Mouse (Mus musculus): ENCODE results near the gene Dnaaf3.
A peak's percentile ranks its signal among the peaks of the same experiment; 100 is the strongest.

Gene Dnaaf3

GRCm38 (mm10) chr7:4521231-4522003 lies 10.8 kb downstream of the Dnaaf3 start:
- DNase-seq (ENCODE audit: low spot score): no peak

GRCm38 (mm10) chr7:4518487-4518886 lies 13.8 kb downstream of the Dnaaf3 start:
- DNase-seq (ENCODE audit: low spot score): no peak

GRCm38 (mm10) chr7:4516332-4517050 lies 15.8 kb downstream of the Dnaaf3 start, which contains the start of gene Tnnt1:
Gene Tnnt1 (minus strand): TSS chr7:4516382.
- DNase-seq (ENCODE audit: low spot score): peak; percentile 57

GRCm38 (mm10) chr7:4515853-4516252 lies 16.4 kb downstream of the Dnaaf3 start:
- DNase-seq (ENCODE audit: low spot score): no peak

- DNase-seq (ENCODE audit: low spot score): peak; percentile 46
Measured at GRCm38 (mm10) chr7:4513829-4514712, 18.2 kb downstream of the Dnaaf3 start.

- DNase-seq (ENCODE audit: low spot score): no peak
Measured at GRCm38 (mm10) chr7:4513236-4513635, 19.0 kb downstream of the Dnaaf3 start.

DNA sequence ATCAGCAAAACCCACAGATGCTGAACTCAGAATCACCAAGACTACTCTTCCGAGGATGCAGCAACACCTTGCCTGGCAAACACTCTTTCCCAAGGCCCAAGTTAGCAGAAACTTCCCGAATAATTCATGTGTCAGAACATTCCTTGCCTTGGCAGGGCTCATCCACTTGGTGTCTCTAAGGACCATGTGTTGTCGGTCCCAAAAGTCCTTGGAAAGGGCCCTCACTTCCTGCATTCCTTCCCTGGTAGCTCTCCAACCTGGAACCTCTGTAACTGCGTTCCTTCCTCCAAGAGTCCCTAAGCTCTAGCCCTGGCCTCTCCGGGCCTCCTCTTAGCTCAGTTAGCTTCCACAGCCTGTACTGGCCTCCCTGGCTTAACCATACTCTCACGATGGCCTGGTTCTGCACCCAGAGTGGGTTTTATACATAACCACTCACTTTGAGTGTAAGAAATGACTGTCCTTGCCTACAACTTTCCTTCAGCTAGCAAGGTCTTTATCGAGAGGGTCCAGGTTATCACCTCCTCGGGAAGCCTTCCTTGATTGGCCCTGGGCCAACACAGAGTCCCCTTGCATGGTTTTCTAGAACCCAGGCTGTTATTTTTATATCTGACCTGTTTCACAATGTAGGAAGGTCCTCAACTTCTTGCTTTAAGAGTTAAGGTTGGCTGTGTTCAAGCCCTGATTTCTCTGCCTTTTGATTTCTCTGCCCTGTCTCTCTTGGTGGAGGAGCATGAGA lies 20.6 kb downstream of the Dnaaf3 start:
- DNase-seq (ENCODE audit: low spot score): no peak

- DNase-seq (ENCODE audit: low spot score): no peak
Measured at GRCm38 (mm10) chr7:4509863-4510608, 22.2 kb downstream of the Dnaaf3 start.

DNA sequence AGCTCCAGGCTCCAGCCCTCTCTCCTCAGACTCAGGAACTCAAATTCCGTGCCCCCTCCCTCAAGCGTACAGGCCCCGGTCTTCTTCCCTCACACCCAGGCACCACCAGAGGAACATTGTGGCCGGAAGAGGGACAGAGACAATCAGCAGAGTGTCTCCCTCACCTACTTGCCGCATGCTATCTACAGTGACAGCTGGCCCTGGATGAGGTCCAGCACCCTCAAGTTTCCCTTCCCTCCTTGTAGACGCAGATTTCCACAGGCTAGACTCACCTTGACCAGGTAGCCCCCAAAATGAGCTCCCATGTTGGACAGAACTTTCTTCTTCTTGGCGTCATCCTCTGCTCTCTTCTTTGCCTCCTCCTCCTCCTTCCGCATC lies 23.5 kb downstream of the Dnaaf3 start:
- no peak for DNase-seq (ENCODE audit: low spot score)

DNA sequence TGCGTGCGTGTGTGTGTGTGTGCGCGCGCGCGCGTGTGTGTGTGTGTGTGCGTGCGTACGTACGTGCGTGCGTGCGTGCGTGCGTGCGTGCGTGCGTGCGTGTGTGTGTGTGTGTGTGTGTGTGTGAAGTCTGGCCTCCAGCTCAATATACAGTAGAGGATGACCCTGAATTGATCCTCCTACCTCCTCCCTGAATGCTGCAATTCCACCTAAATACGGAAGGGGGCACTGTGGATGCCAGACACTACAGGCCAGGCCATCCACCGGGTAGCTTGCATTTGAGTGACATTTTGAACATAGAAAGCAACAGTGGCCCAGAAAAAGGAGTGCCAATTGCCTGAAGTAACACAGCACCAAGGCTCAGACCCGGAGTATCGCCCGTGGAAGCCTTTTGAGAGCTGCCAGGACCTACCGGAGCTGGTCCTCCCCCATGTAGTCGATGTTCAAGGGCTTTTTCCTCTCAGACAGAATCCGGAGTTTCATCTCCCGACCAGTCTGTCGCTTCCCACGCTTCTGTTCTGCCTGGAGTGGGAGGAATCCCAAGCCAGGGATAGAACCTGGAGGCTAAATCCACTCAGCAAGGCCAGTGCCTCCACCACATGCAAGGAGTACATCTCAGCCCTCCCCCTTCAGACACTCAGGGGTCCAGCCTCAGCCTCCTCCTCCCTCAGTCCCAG lies 24.1 kb downstream of the Dnaaf3 start:
- no peak for DNase-seq (ENCODE audit: low spot score)

DNA sequence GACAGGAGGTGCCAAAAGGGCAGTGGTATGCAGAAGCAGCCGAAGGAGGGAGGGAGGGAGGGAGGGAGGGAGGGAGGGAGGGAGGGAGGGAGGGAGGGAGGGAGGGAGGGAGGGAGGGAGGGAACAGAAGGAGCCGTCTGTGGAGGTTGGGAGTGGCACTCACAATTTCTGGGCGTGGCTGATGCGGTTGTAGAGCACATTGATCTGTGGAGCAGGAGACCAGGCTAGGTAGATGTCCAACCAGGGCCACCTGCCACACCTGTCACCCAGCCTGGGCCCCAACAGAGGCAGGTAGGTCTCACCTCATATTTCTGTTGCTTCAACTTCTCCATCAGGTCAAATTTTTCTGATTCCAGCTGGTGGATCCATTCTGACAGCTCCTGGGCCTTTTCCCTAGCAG lies 25.0 kb downstream of the Dnaaf3 start:
- no peak for DNase-seq (ENCODE audit: low spot score)

- DNase-seq (ENCODE audit: low spot score): no peak
Measured at GRCm38 (mm10) chr7:4504646-4505435, 27.4 kb downstream of the Dnaaf3 start.

DNA sequence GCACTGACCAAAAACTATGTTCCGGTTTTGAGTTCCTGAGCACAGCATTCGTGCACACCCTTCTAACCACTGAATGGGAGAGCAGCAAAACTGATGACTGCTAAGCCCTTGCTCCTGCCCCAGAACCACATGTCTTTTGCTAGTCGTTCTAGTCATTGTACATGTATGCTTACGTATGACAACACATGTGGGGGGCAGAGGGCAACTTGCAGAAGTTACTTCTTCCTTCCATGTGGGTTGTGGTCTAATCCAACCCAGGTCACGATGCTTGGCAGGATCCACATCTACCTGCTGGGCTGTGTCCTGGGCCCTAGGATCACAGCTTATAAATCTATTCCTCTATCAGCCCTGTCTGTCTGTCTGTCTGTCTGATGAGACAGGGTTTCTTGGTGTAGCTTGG lies 28.4 kb downstream of the Dnaaf3 start:
- no peak for DNase-seq (ENCODE audit: low spot score)

DNA sequence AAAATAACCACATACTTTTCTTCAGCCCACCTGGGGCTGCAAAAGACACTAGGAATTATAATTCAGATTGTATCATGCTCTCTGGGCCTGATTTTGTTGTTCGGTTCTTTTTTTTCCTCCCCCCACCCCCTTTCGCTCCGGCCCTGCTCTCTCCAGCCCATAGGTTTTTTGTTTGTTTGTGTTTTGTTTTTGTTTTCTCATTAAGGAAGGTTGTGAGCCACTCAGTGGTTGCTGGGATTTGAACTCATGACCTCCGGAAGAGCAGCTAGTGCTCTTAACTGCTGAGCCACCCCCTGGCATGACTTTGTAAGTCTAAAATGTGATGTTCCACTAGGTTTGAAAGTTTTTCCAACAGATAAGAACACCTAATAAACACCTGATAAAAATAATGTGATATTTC lies 29.2 kb downstream of the Dnaaf3 start:
- DNase-seq (ENCODE audit: low spot score): no peak

DNA sequence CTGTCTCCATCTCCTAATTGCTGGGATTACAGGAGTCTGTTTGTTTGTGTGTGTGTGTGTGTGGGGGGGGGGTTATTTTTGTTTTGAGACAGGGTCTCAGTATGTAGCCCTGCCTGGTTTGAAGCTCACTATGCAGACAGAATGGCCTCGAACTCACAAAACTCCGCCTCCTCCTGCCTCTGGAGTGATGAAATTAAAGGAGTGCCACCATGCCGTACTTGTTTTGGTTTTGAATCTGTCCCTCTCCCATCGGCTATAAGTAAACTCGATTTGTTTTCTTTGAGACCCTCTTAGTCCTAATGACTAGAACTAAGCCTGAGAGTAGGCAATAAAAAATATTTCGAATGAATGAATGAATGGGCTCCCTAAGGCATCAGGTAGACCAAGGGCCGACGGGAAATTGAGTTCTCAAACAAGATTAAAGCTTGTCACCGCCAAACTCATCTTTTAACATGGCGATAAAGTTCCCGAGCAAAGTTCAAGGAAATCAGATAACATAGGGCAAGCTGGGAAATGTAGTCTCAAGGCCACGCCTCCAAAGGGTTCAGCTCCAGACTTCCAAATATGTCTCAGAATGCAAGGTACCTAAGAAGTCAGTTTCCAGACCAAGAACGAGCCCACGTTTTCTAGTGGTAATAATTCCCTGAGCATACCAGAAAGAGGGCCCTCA lies 29.7 kb downstream of the Dnaaf3 start:
- DNase-seq (ENCODE audit: low spot score): peak; percentile 40

- peak; percentile 89 for DNase-seq (ENCODE audit: low spot score)
Measured at GRCm38 (mm10) chr7:4501558-4502397, 30.5 kb downstream of the Dnaaf3 start, which contains the start of gene Ppp1r12c. Gene Ppp1r12c (minus strand): TSS chr7:4501680.

DNA sequence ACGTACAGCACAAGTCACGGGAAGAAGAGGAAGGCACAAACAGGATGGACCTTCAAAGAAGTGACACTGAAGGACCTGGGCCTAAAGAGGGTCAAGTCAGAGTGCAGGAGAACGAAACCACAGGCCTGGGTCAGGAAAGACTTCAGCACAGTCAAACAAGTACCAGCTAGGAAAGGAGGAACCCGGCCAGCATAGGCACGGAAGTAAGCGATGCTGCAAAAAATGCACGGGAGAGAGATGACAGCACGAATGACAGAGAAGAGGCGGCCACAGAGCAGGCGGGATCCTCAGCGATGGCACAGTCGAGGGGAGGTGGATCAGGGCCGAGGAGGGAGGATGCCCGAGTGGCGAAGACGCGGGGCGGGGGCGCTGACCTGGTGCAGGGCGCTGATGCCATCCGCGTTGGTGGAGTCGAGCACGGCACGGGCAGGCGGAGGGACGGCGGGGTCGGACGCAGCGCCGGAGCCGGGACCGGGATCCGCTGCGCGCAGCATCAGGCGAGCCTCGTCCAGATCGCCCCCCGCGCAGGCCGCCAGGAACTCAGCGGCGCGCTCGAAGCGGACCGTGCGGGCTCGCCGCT lies 31.3 kb downstream of the Dnaaf3 start:
- DNase-seq (ENCODE audit: low spot score): no peak

DNA sequence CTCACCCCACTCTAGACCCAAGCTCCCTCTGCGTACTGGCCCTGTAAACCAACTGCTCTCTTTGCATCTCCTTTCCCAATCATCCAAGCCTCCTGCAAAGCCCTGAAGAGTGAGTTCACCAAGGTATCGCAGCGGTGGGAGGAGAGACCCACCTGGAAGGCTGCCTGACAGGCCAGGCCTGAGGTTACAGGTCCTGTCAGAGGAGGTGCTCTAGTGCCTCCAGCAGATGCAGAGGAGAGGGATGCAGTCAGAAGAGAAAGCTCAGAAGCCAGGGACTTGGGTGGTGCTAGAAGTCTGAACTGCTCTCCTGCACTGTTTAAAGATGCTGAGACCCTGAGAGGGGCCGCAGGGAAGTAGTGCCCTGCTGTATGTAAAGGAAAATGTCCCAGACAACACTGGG lies 33.2 kb downstream of the Dnaaf3 start:
- DNase-seq (ENCODE audit: low spot score): no peak
